Mouse (Mus musculus) embryonic fibroblast, embryonic 13.5 days (primary cell): ENCODE data around the gene Hint2.

Experiments used
- CTCF ChIP-seq: IDR thresholded peaks from 2 replicates; pipeline ENCODE4 v1.5.1; 2011; ENCODE audit warnings: mild to moderate bottlenecking, control low read depth, low read length, moderate library complexity, borderline replicate concordance; ENCODE audit not compliant: insufficient read depth
- POLR2A ChIP-seq: IDR thresholded peaks from 2 replicates; pipeline ENCODE4 v1.6.1; 2011; ENCODE audit warnings: low read depth, mild to moderate bottlenecking, control low read depth, low read length, moderate library complexity

GRCm38 (mm10) chr4:43657146-43657545 is 880 bp upstream of the Hint2 start:
- no peak for TF ChIP-seq CTCF
- TF ChIP-seq POLR2A, result no peak
